Mouse (Mus musculus) adrenal gland (tissue): Measurements from ENCODE around the gene Gsto1.

ENCODE experiments used
- intact Hi-C: fragments of 180-260 bp; cut with DNase I; formaldehyde crosslinking; loops from one replicate; pipeline ENCODE4 v1.15.1; 2025

The Gsto1 gene

GRCm38 (mm10) chr19:47886617-47887016 is 31.8 kb downstream of the Gsto1 start:
- intact Hi-C loops: no loop called here

- intact Hi-C loops: no loop called here
These were observed 32.6 kb downstream of the Gsto1 start for GRCm38 (mm10) chr19:47887417-47887816.

GRCm38 (mm10) chr19:47888037-47888436 is 33.3 kb downstream of the Gsto1 start:
- intact Hi-C loops: no loop called here

GRCm38 (mm10) chr19:47890489-47891130 is 35.8 kb downstream of the Gsto1 start:
- intact Hi-C loops: no loop called here

DNA sequence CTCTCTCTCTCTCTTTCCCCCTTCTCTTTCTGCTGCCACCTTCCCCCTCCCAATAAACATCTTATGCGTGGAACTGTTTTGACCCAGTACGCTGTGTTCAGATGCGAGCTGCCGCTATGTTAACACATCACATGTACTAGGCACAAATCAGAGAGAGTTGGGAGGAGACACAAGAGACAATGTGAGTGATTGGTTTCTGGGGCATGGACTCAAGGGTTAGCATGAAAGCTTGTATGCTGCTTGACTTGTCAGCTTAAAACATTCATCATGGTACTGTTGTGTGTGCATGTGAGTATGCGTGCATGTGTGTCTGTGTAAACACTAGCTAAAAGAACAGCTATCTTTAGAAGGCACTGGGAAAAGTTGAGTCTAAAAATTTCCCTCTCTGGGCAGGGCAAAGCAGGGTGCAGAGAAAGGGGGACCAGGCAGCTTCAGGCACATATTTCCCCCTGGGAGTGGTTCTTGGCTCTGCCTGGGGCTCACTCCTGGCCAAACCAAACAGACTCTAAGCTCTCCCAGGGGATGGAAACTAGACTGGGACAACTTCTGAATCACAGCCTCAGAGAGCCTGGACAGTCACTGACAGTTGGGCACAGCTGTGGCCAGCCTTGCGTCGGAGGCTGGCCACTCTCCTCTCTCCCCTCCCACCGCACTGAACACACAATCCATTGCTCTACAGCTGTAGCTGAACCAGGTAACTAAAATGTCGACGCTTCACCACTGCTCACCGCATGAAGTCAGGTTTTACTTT is 37.0 kb downstream of the Gsto1 start:
- intact Hi-C loops: no loop called here

DNA sequence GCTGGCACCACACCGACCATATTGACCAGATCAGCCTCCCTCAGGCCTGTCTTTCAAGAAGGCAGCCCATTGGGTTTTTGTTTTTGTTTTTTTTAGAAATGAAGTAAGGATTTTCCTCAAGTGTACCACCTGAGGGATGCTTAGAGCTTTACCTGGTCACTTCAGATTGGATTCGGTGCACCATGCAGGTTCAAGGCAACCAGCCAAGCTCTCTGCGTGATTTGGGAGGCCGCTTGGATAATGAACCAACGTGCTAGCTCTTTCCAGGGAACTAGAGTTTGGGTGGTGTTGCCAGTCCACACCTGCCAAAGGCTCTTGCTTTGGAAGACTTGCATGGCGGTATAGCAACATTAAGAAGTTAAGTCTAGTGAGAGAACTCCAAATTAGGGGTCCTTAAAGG is 38.3 kb downstream of the Gsto1 start:
- intact Hi-C loops: no loop called here

- intact Hi-C loops: no loop called here
These were observed 43.8 kb downstream of the Gsto1 start for GRCm38 (mm10) chr19:47898472-47899079.

DNA sequence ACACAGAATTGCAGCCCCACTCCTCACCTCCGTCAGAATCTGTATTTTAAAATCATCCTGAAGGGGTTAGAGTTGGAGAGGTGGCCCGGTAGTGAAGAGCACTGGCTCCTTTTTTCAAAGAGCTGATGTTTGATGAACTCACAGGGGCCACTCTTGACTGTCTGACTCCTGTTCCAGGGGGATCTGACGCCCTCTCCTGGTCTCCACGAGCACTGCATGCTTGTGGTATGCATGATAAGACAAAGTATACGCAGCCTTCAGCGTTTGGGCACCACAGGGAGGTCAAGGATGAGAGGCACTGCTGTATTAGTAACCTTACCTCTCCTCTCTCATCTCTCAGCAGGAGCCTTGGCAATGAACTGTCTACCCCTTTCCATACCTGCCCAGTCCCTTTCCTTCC is 45.2 kb downstream of the Gsto1 start:
- intact Hi-C loops: no loop called here

DNA sequence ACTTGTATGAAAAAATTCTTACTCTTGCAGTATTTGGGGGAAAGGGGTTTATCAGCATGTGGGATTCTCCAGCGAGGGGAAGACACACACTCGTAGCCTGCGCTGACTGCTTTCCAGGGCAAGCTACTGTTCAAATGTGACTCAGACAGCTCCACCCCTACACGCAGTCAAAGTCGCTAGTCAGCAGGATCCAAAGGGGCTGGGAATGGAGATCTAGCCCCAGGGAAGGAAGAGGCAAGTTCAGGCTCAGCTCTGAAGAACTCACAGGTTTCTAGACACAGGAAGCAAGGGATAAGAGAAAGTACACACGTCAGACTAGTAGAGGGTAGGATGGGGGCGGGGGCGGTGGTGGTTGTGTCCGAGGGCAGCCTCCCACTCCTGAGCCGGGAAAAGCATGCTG is 45.8 kb downstream of the Gsto1 start:
- intact Hi-C loops: no loop called here

GRCm38 (mm10) chr19:47902316-47903201 is 47.8 kb downstream of the Gsto1 start:
- intact Hi-C loops: no loop called here

- intact Hi-C loops: no loop called here
These were observed 48.9 kb downstream of the Gsto1 start for GRCm38 (mm10) chr19:47903679-47904078.

DNA sequence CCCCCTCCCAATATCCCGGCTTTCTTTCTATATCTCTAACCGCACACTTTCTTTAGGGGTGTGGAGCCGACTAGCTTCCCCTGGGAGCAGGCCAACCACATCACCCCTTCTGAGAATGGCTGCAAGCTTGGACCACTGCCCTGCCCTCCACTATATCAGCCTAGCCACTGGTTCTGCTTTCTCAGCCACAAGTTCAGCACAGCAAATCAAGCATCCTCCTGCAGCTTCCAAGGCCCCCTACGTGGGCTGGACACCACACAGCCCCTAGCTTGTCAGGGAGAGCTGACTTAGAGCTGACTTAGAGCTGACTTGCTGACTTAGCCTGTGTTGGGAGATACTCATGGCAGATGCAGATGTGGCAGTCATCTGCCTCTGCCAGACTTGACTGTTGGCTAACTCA is 50.3 kb downstream of the Gsto1 start:
- intact Hi-C loops: no loop called here

DNA sequence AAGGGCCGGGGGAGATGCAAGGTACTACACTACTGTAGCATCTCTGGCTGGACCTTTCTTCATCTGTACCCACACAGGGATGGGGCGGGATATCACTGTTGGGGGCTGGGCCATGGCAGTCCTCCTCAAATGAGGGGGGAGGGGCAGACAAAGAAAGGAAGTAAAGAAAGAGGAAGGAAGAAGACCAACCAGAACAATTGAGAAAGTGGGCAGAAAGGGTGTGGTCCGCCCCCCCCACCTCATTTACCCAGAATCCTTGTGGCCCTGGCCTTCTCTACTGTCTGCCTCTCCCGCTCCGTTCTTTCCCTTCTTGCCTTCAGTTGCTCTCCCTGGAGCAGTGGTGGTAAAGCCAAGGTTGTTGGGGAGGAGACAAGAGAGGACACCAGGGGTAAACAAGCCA is 50.8 kb downstream of the Gsto1 start:
- intact Hi-C loops: no loop called here

DNA sequence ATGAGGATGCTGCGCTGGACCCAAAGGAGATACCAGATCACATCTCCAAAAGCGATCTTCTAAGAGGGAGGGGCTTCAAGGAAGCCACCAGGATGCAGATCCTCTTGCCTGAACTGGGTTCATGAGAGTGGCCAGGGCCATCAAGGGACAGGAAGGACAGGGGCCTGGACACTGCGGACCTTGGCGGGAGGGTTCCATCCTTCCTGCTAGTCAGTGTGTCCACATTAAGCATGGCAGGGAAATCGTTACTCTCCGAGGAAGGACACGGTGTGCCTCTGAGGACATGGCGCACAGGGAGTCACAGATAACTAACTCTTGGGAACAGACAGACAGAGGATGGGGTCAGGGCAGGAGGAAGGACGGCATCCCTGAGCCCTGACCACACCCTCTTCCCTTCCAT is 52.8 kb downstream of the Gsto1 start:
- intact Hi-C loops: no loop called here

GRCm38 (mm10) chr19:47908961-47909371 is 54.2 kb downstream of the Gsto1 start:
- intact Hi-C loops: no loop called here

DNA sequence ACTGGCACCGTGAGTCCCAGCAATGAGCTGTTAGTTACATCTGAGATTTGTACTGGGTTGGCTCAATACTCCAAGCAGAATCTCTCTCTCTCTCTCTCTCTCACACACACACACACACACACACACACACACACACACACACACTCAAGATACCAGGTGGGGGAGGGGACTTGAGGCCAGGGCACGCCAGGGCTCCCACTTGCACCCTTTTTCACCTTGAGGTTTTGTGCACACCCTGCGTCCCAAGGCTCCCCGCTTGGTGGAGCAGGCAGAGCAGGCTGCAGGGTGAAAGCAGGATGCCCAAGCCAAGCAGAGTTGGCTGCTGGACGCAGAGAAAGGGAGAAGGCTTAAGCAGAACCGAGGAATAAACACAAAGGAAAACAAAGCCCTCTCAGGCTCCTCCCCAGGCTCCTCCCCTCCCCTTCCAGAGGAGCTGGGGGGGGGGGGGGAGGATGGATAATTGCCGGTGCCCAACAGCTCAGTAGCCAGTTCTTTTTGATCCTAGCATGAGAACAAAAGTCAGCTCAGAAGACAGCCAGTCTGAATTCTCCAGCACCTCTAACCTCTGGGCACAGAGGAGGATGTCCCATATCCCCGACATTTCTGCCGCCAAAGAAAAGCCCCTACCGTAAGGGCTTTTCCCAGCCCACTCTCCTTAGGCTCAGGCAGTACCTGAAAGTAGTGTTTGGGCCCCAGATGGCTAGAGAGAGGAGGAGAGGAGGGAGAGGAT is 54.8 kb downstream of the Gsto1 start:
- intact Hi-C loops: no loop called here

GRCm38 (mm10) chr19:47910117-47910618 is 55.4 kb downstream of the Gsto1 start:
- intact Hi-C loops: no loop called here

DNA sequence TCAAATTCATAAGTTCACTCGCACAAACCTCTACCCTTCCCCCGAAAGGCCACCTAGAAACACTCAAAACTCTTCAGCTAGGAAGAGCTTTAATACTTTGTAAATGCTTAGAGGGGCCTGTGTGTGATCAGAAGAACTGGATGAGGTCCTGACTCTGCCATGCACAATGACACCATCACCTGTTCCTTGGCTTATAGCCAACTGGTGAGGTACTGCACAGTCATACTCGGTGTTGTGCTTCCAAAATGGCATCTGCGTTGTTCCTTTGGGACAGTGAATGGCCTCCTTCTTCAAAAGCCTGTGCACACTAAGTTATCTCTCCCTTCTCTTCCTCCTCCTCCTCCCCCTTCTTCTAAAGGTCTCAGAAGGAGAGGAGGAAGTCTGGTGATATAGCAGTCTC is 56.0 kb downstream of the Gsto1 start:
- intact Hi-C loops: no loop called here

- intact Hi-C loops: no loop called here
These were observed 58.6 kb downstream of the Gsto1 start for GRCm38 (mm10) chr19:47913344-47913743.

DNA sequence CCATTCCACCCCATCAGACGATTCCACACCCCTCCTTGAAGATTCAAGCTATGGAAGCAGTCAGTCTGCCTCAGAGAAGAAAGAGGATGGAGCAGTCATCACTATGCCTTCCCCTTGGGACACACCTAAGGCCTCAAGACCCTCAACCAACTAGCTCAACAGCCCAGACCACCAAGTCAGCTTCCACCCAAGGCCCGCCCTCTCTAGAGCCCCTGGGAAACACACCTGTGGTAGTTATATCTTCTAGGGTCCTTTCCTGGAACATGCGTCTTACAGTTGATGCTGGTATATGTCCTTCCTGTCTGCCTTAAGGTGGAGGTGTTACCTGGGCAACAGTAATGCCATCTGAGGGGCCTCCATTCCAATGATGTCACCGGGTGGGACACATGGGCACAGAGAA is 59.4 kb downstream of the Gsto1 start:
- intact Hi-C loops: no loop called here
